Mouse (Mus musculus) MEL (cell line): ENCODE measurements around the gene Nt5dc2. TPM values are rescaled to one million over a fixed set of nuclear protein-coding genes. Genes with fewer than 3 reads are reported as not detected.

Experiments
- DNase-seq: peaks from one replicate; pipeline ENCODE4 v3.0.0; 2011; ENCODE audit warnings: low read depth, low spot score
- H3K27ac ChIP-seq: 2 replicates; pipeline ENCODE4 v1.5.1; 2012; ENCODE audit warnings: low read depth, mild to moderate bottlenecking, control low read depth, low read length, moderate library complexity; ENCODE audit not compliant: control insufficient read depth
- H3K27me3 ChIP-seq, 2 experiments: fragments of 150-350 bp in 1 of 2; sonication (generic) in 1 of 2; 2 replicates each; pipeline ENCODE4 v1.6.1; 2012; ENCODE audit warnings: low read length in 2 of 2, mild to moderate bottlenecking in 2 of 2, improper control_type of control experiment in 1 of 2, moderate library complexity in 1 of 2; ENCODE audit not compliant: insufficient read depth in 2 of 2, control insufficient read depth in 1 of 2
- H3K36me3 ChIP-seq, 2 experiments: 2 replicates each; pipeline ENCODE4 v1.6.1; 2012 to 2014; ENCODE audit warnings: low read length in 2 of 2, improper control_type of control experiment in 1 of 2, inconsistent platforms in 1 of 2, mild to moderate bottlenecking in 1 of 2; ENCODE audit not compliant: insufficient read depth in 2 of 2, control insufficient read depth in 1 of 2
- H3K4me1 ChIP-seq, 2 experiments: fragments of 150-350 bp in 1 of 2; sonication (generic) in 1 of 2; 2 replicates each; pipeline ENCODE4 v1.6.1; 2012; ENCODE audit warnings: low read length in 2 of 2, improper control_type of control experiment in 1 of 2, mild to moderate bottlenecking in 1 of 2; ENCODE audit not compliant: insufficient read depth in 2 of 2, control insufficient read depth in 1 of 2
- H3K4me3 ChIP-seq, 2 experiments: fragments of 150-350 bp in 1 of 2; sonication (generic) in 1 of 2; 2 replicates each; pipeline ENCODE4 v1.5.1; 2012; ENCODE audit warnings: low read depth in 2 of 2, low read length in 2 of 2, mild to moderate bottlenecking in 2 of 2, moderate library complexity in 2 of 2, control low read depth in 1 of 2, improper control_type of control experiment in 1 of 2; ENCODE audit not compliant: control insufficient read depth in 1 of 2, insufficient read depth in 1 of 2
- H3K79me2 ChIP-seq: 2 replicates; pipeline ENCODE4 v1.6.1; 2012; ENCODE audit warnings: mild to moderate bottlenecking, low read length, moderate library complexity; ENCODE audit not compliant: control insufficient read depth, poor library complexity, insufficient read depth
- H3K9ac ChIP-seq: 2 replicates; pipeline ENCODE4 v1.6.1; 2012; ENCODE audit warnings: low read depth, mild to moderate bottlenecking, control low read depth, low read length, moderate library complexity; ENCODE audit not compliant: control insufficient read depth, poor library complexity, severe bottlenecking
- H3K9me3 ChIP-seq: fragments of 150-350 bp; sonication (generic); replicated peaks from 2 replicates; pipeline ENCODE4 v1.6.1; 2012; ENCODE audit warnings: mild to moderate bottlenecking, low read length, improper control_type of control experiment, moderate library complexity; ENCODE audit not compliant: insufficient read depth
- BHLHE40 ChIP-seq: IDR thresholded peaks from 2 replicates; pipeline ENCODE4 v1.6.1; 2012; ENCODE audit warnings: low read depth, mild to moderate bottlenecking, inconsistent platforms, low read length, improper control_type of control experiment, borderline replicate concordance
- CHD1 ChIP-seq: IDR thresholded peaks from 2 replicates; pipeline ENCODE4 v1.6.1; 2012; ENCODE audit warnings: low read depth, mild to moderate bottlenecking, inconsistent platforms, low read length, improper control_type of control experiment
- CHD2 ChIP-seq: IDR thresholded peaks from 2 replicates; pipeline ENCODE4 v1.6.1; 2011; ENCODE audit warnings: low read length, improper control_type of control experiment
- CTCF ChIP-seq, 3 experiments: IDR thresholded peaks in 2 of 3; conservative IDR thresholded peaks in 1 of 3; 2 replicates each; pipeline ENCODE4 v1.5.1; 2011 to 2012; ENCODE audit warnings: low read length in 3 of 3, low read depth in 2 of 3, mild to moderate bottlenecking in 2 of 3, improper control_type of control experiment in 1 of 3, inconsistent platforms in 1 of 3, mixed read lengths in 1 of 3, moderate library complexity in 1 of 3; ENCODE audit not compliant: control insufficient read depth in 1 of 3, insufficient read depth in 1 of 3, poor library complexity in 1 of 3, severe bottlenecking in 1 of 3
- E2F4 ChIP-seq: IDR thresholded peaks from 2 replicates; pipeline ENCODE4 v1.6.1; 2011; ENCODE audit warnings: low read depth, low read length, improper control_type of control experiment, borderline replicate concordance
- ELF1 ChIP-seq: IDR thresholded peaks from 2 replicates; pipeline ENCODE4 v1.6.1; 2014; ENCODE audit warnings: low read depth, mild to moderate bottlenecking, inconsistent platforms, low read length, improper control_type of control experiment, moderate library complexity
- ETS1 ChIP-seq: IDR thresholded peaks from 2 replicates; pipeline ENCODE4 v1.6.1; 2012; ENCODE audit warnings: low read depth, mild to moderate bottlenecking, inconsistent platforms, low read length, improper control_type of control experiment, moderate library complexity
- GABPA ChIP-seq: IDR thresholded peaks from 2 replicates; pipeline ENCODE4 v1.6.1; 2012; ENCODE audit warnings: low read depth, mild to moderate bottlenecking, inconsistent platforms, low read length, improper control_type of control experiment, moderate library complexity
- KAT2A ChIP-seq: conservative IDR thresholded peaks from 2 replicates; pipeline ENCODE4 v1.6.1; 2012; ENCODE audit warnings: low read depth, low read length, improper control_type of control experiment, inconsistent platforms
- MAFK ChIP-seq: IDR thresholded peaks from 2 replicates; pipeline ENCODE4 v1.6.1; 2011; ENCODE audit warnings: low read depth, mild to moderate bottlenecking, low read length, improper control_type of control experiment, borderline replicate concordance
- MAX ChIP-seq: IDR thresholded peaks from 2 replicates; pipeline ENCODE4 v1.6.1; 2011; ENCODE audit warnings: low read length, improper control_type of control experiment
- MAZ ChIP-seq: IDR thresholded peaks from 2 replicates; pipeline ENCODE4 v1.6.1; 2012; ENCODE audit warnings: low read depth, mild to moderate bottlenecking, inconsistent platforms, low read length, improper control_type of control experiment
- MEF2A ChIP-seq: IDR thresholded peaks from 2 replicates; pipeline ENCODE4 v1.6.1; 2014; ENCODE audit warnings: low read depth, mild to moderate bottlenecking, inconsistent platforms, low read length, improper control_type of control experiment; ENCODE audit not compliant: poor library complexity, insufficient replicate concordance, severe bottlenecking; ENCODE audit errors: extremely low read depth
- MYB ChIP-seq: IDR thresholded peaks from 2 replicates; pipeline ENCODE4 v1.6.1; 2011; ENCODE audit warnings: mild to moderate bottlenecking, low read depth, low read length, improper control_type of control experiment
- MYC ChIP-seq: IDR thresholded peaks from 2 replicates; pipeline ENCODE4 v1.6.1; 2011; ENCODE audit warnings: low read depth, mild to moderate bottlenecking, low read length, improper control_type of control experiment, moderate library complexity
- NRF1 ChIP-seq: IDR thresholded peaks from 2 replicates; pipeline ENCODE4 v1.6.1; 2014; ENCODE audit warnings: low read depth, mild to moderate bottlenecking, inconsistent platforms, low read length, improper control_type of control experiment, moderate library complexity; ENCODE audit not compliant: poor library complexity, insufficient read depth, severe bottlenecking
- POLR2A ChIP-seq, 2 experiments: IDR thresholded peaks; 2 replicates each; pipeline ENCODE4 v1.6.1; 2011 to 2012; ENCODE audit warnings: low read length in 2 of 2, mild to moderate bottlenecking in 2 of 2, control low read depth in 1 of 2, improper control_type of control experiment in 1 of 2, low read depth in 1 of 2, moderate library complexity in 1 of 2; ENCODE audit not compliant: control insufficient read depth in 1 of 2, insufficient read depth in 1 of 2, poor library complexity in 1 of 2
- POLR2AphosphoS2 ChIP-seq: IDR thresholded peaks from 2 replicates; pipeline ENCODE4 v1.6.1; 2011; ENCODE audit warnings: low read length, improper control_type of control experiment
- RAD21 ChIP-seq: IDR thresholded peaks from 2 replicates; pipeline ENCODE4 v1.6.1; 2011; ENCODE audit warnings: mild to moderate bottlenecking, low read depth, low read length, improper control_type of control experiment
- RCOR1 ChIP-seq: IDR thresholded peaks from 2 replicates; pipeline ENCODE4 v1.6.1; 2012; ENCODE audit warnings: low read depth, mild to moderate bottlenecking, inconsistent platforms, low read length, improper control_type of control experiment
- TAL1 ChIP-seq: IDR thresholded peaks from 2 replicates; pipeline ENCODE4 v1.6.1; 2012; ENCODE audit warnings: mild to moderate bottlenecking, inconsistent platforms, low read length, moderate library complexity, mixed read lengths
- TBP ChIP-seq: IDR thresholded peaks from 2 replicates; pipeline ENCODE4 v1.8.0; 2011; ENCODE audit warnings: low read depth, low read length, improper control_type of control experiment
- TCF12 ChIP-seq: IDR thresholded peaks from 2 replicates; pipeline ENCODE4 v1.6.1; 2014; ENCODE audit warnings: low read depth, mild to moderate bottlenecking, inconsistent platforms, low read length, improper control_type of control experiment, moderate library complexity
- UBTF ChIP-seq: IDR thresholded peaks from 2 replicates; pipeline ENCODE4 v1.6.1; 2012; ENCODE audit warnings: low read depth, mild to moderate bottlenecking, inconsistent platforms, low read length, improper control_type of control experiment, moderate library complexity, borderline replicate concordance; ENCODE audit not compliant: insufficient read depth
- USF1 ChIP-seq: IDR thresholded peaks from 2 replicates; pipeline ENCODE4 v1.6.1; 2014; ENCODE audit warnings: low read depth, mild to moderate bottlenecking, inconsistent platforms, low read length, improper control_type of control experiment, moderate library complexity
- USF2 ChIP-seq, 2 experiments: IDR thresholded peaks; 2 replicates each; pipeline ENCODE4 v1.6.1; 2011 to 2012; ENCODE audit warnings: improper control_type of control experiment in 2 of 2, low read length in 2 of 2, borderline replicate concordance in 1 of 2, inconsistent platforms in 1 of 2, low read depth in 1 of 2, mild to moderate bottlenecking in 1 of 2; ENCODE audit not compliant: insufficient read depth in 1 of 2
- polyA plus RNA-seq, 2 experiments: library from polyadenylated mRNA; stranded (reverse) in 1 of 2; unstranded in 1 of 2; fragments of >175 nt in 1 of 2; fragments of >200 nt in 1 of 2; gene quantifications; 2 replicates each; pipeline versions ENCODE4 v1.2.1 to v1.2.4; 2012; ENCODE audit warnings: low replicate concordance in 2 of 2, low read depth in 1 of 2; ENCODE audit not compliant: insufficient read length in 2 of 2, insufficient read depth in 1 of 2, missing spikeins in 1 of 2
- total RNA-seq: library from RNA; depleted of rRNA; stranded (reverse); fragments of 300-350 nt; gene quantifications from 2 replicates; pipeline ENCODE4 v1.2.3, GENCODE M21; 2012

The Nt5dc2 gene
- total and polyA plus RNA-seq, 3 experiments: 168 to 349 (median 291) TPM

DNA sequence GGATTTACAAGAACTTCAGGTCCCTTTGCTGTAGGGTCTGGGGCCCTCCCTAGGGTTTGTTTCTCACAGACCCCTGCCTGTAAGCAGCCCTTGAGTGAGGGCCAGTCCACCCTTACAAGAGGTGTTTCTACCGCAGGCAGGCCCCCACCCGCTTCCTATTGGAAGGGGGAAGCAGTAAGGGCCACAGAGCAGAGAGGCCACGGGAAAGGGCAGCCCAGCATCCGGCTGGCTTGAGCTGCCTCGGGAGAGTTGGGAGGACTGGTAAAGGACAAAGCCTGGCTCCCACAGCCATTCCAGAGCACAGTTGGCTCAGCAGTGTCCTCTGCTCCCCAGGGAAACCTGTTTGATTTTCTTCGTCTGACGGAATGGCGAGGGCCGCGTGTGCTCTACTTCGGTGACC, 6.9 kb downstream of the Nt5dc2 start:
- no peak for DNase-seq
- H3K4me3 ChIP-seq: no peak overlapping the region
- no peak overlapping the region for H3K9ac ChIP-seq
- TF ChIP-seq USF1: no peak
- TF ChIP-seq MEF2A: no peak
- TF ChIP-seq E2F4: no peak
- no peak for TF ChIP-seq UBTF
- TF ChIP-seq ETS1: no peak
- TF ChIP-seq KAT2A: no peak
- TF ChIP-seq MYC: no peak
- TF ChIP-seq MAFK: no peak
- no peak for TF ChIP-seq MAX
- no peak for TF ChIP-seq TBP
- TF ChIP-seq GABPA: no peak
- no peak for TF ChIP-seq TAL1
- TF ChIP-seq ELF1: no peak
- no peak for TF ChIP-seq USF2 (IDR thresholded peaks at IDR 0.05; ENCODE audit: borderline replicate concordance in 1 of 2, insufficient read depth in 1 of 2, low read depth in 1 of 2, low read length in 2 of 2)
- TF ChIP-seq CTCF (IDR thresholded peaks at IDR 0.05 in 2 of 3, conservative IDR thresholded peaks at IDR 0.05 in 1 of 3; ENCODE audit: control insufficient read depth in 1 of 3, insufficient read depth in 1 of 3, low read depth in 2 of 3, low read length in 3 of 3, poor library complexity in 1 of 3, severe bottlenecking in 1 of 3): no peak
- no peak for TF ChIP-seq POLR2A (IDR thresholded peaks at IDR 0.05; ENCODE audit: control insufficient read depth in 1 of 2, insufficient read depth in 1 of 2, low read depth in 1 of 2, low read length in 2 of 2, poor library complexity in 1 of 2)
- TF ChIP-seq MYB: no peak
- TF ChIP-seq CHD2: no peak
- no peak for TF ChIP-seq CHD1
- no peak for TF ChIP-seq POLR2AphosphoS2
- H3K79me2 ChIP-seq: no peaks in the 10 kb centered on the region
- H3K36me3 ChIP-seq: no peaks in the 10 kb centered on the region; a peak in 1 of 4 replicates
- H3K27me3 ChIP-seq: no peaks in the 10 kb centered on the region
- peaks cover 0 to 2% of the 10 kb centered on the region in 2 experiments; a peak in 1 of 4 replicates for H3K4me1 ChIP-seq
- no peaks in the 10 kb centered on the region for H3K9me3 ChIP-seq
- H3K27ac ChIP-seq: no peak overlapping the region

DNA sequence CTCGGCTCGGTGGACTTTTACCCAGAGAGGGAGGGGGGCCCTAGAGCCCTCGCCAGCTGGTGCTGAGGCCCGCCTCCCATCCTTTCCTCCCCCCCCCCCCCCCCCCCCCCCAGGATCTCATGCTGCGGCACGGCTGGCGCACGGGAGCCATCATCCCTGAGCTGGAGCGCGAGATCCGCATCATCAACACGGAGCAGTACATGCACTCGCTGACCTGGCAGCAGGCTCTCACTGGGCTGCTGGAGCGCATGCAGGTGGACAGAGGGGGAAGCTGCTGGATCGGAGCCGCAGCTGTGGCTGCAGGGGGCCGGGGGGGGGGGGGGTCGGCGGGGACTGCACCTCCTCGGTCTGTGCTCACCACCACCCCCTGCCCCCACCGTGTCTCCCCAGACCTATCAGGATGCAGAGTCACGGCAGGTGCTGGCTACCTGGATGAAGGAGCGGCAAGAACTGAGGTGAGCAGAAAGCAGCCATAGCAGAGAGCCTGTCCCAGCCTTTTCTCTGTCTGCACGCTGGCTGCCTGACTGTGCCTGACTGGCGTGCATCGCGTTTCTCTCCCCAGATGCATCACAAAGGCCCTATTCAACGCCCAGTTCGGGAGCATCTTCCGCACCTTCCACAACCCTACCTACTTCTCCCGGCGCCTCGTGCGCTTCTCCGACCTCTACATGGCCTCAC, 7.5 kb downstream of the Nt5dc2 start:
- TF ChIP-seq TCF12 (no peak), USF1 (no peak), GABPA (no peak), RCOR1 (no peak), NRF1 (no peak), MAX (no peak), RAD21 (no peak), TAL1 (no peak), MAZ (no peak), ELF1 (no peak), BHLHE40 (no peak), CHD1 (no peak), ETS1 (no peak)
- Histone ChIP-seq H3K27ac (no peak overlapping the region), H3K36me3 (no peaks in the 10 kb centered on the region; a peak in 1 of 4 replicates), H3K4me3 (no peak overlapping the region), H3K9me3 (no peaks in the 10 kb centered on the region), H3K4me1 (no peaks in the 10 kb centered on the region), H3K27me3 (no peaks in the 10 kb centered on the region), H3K9ac (no peak overlapping the region), H3K79me2 (no peaks in the 10 kb centered on the region)
- DNase-seq: no peak
